Mouse (Mus musculus) kidney, postnatal 0 days (tissue): ENCODE results near the gene Atg7. TPM values are rescaled to one million over a fixed set of nuclear protein-coding genes. Genes with fewer than 3 reads are reported as not detected.

Experiments
- ATAC-seq: fragments of 200-750 bp; cut with Nextera tagmentation; replicated peaks from 2 replicates; pipeline ENCODE4 v1.8.0; 2017; ENCODE audit warnings: low read depth, moderate number of reproducible peaks, moderate TSS enrichment, moderate library complexity; ENCODE audit not compliant: low FRiP score
- DNase-seq: peaks from one replicate; pipeline ENCODE4 v3.0.0-alpha.2; 2016; ENCODE audit warnings: low spot score
- H3K27ac ChIP-seq: fragments of 300-500 bp; sonication (generic); 2 replicates; pipeline ENCODE4 v1.5.1; 2014; ENCODE audit warnings: mild to moderate bottlenecking
- H3K27me3 ChIP-seq: fragments of 300-500 bp; sonication (generic); 2 replicates; pipeline ENCODE4 v1.6.1; 2014; ENCODE audit warnings: low read length, mixed read lengths; ENCODE audit not compliant: insufficient read depth
- H3K36me3 ChIP-seq: fragments of 300-500 bp; sonication (generic); 2 replicates; pipeline ENCODE4 v1.6.1; 2014; ENCODE audit warnings: low read length, mixed read lengths; ENCODE audit not compliant: insufficient read depth
- H3K4me1 ChIP-seq: fragments of 300-500 bp; sonication (generic); replicated peaks from 2 replicates; pipeline ENCODE4 v1.6.1; 2014; ENCODE audit warnings: antibody characterized with exemption, low read length, mixed read lengths; ENCODE audit not compliant: insufficient read depth
- H3K4me2 ChIP-seq: fragments of 300-500 bp; sonication (generic); 2 replicates; pipeline ENCODE4 v1.6.1; 2014; ENCODE audit warnings: mild to moderate bottlenecking, low read length, moderate library complexity, mixed read lengths
- H3K4me3 ChIP-seq: fragments of 300-500 bp; sonication (generic); replicated peaks from 2 replicates; pipeline ENCODE4 v1.5.1; 2014; ENCODE audit warnings: low read depth, low read length
- H3K9ac ChIP-seq: fragments of 300-500 bp; sonication (generic); 2 replicates; pipeline ENCODE4 v1.6.1; 2014; ENCODE audit warnings: low read depth, low read length
- H3K9me3 ChIP-seq: fragments of 300-500 bp; sonication (generic); replicated peaks from 2 replicates; pipeline ENCODE4 v1.6.1; 2016; ENCODE audit warnings: low read length, inconsistent platforms, mixed read lengths
- CTCF ChIP-seq: IDR thresholded peaks from 2 replicates; pipeline ENCODE4 v1.5.1; 2016; ENCODE audit warnings: antibody characterized with exemption, low read depth, mild to moderate bottlenecking, moderate library complexity
- WGBS: fragments of 180-500 bp; shearing (Covaris S2); extraction: QIAGEN DNeasy Blood & Tissue Kit; methylation state at CpG from one replicate; pipeline ENCODE4 v1.1.7; 2014; 5-methylcytosine and 5-hydroxymethylcytosine counted together
- polyA plus RNA-seq: library from polyadenylated mRNA; unstranded; fragments of >200 nt; fragmentation: Nextera tagmentation; extraction: Ambion mirVana; gene quantifications from 2 replicates; pipeline ENCODE4 v1.2.1, GENCODE M21; 2015

The Atg7 gene
- polyA plus RNA-seq, 1 experiment from 2014 or later = 19.7 TPM

GRCm38 (mm10) chr6:114682092-114682711 is 39.3 kb downstream of the Atg7 start:
- 82% methylated on average over 9 of the region's 9 CpGs for WGBS
- Histone ChIP-seq H3K36me3 (0 out of 2 replicates have a peak, but pooled peaks cover 13% of the 10 kb centered on the region), H3K4me2 (no peak overlapping the region), H3K27ac (no peak overlapping the region), H3K27me3 (no peaks in the 10 kb centered on the region), H3K4me1 (no peaks in the 10 kb centered on the region), H3K9ac (no peak overlapping the region), H3K4me3 (no peak overlapping the region), H3K9me3 (no peaks in the 10 kb centered on the region)
- no peak for TF ChIP-seq CTCF
- no peak for ATAC-seq
- no peak for DNase-seq

- TF ChIP-seq CTCF = peak; percentile 59
- DNase-seq (peak; percentile 28), ATAC-seq (no peak)
- no peak overlapping the region for H3K27ac ChIP-seq
- 86% methylated on average over 1 of the region's 1 CpGs for WGBS
- H3K9ac ChIP-seq = no peak overlapping the region
- H3K4me1 ChIP-seq = no peaks in the 10 kb centered on the region
- H3K4me2 ChIP-seq = no peak overlapping the region
- H3K36me3 ChIP-seq = 0 out of 2 replicates have a peak, but pooled peaks cover 7% of the 10 kb centered on the region
- H3K9me3 ChIP-seq = no peaks in the 10 kb centered on the region
- no peaks in the 10 kb centered on the region for H3K27me3 ChIP-seq
- no peak overlapping the region for H3K4me3 ChIP-seq
Observed at GRCm38 (mm10) chr6:114683741-114684140, 40.8 kb downstream of the Atg7 start.

DNA sequence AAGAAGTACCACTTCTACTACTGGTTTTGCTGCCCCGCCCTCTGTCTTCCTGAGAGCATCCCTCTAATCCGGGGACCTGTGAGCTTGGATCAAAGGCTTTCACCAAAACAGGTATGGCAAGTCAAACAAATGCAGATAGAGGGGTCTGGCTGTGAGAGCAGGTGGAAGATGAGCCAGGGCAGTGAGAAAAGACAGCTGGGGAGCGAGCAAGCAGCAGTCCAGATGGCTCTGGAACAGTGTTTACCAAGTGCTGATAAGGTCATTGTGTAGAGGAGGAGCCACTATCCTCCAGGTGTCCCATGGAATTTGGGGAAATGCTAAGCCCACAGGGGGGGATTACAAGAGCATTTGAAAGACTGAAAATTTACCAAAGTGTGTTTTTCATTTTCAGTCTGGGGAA is 41.5 kb downstream of the Atg7 start:
- no peaks in the 10 kb centered on the region for H3K9me3 ChIP-seq
- DNase-seq (no peak), ATAC-seq (no peak)
- H3K9ac ChIP-seq = no peak overlapping the region
- H3K27ac ChIP-seq = no peak overlapping the region
- H3K4me1 ChIP-seq = no peaks in the 10 kb centered on the region
- no peak for TF ChIP-seq CTCF
- H3K27me3 ChIP-seq = no peaks in the 10 kb centered on the region
- H3K36me3 ChIP-seq = 0 out of 2 replicates have a peak, but pooled peaks cover 7% of the 10 kb centered on the region
- WGBS = 62% methylated on average over 3 of the region's 3 CpGs
- H3K4me3 ChIP-seq = no peak overlapping the region
- no peak overlapping the region for H3K4me2 ChIP-seq

GRCm38 (mm10) chr6:114685412-114685811 is 42.5 kb downstream of the Atg7 start:
- no peak for ATAC-seq
- H3K9ac ChIP-seq = no peak overlapping the region
- WGBS = 86% methylated on average over 1 of the region's 1 CpGs
- no peak overlapping the region for H3K4me2 ChIP-seq
- no peaks in the 10 kb centered on the region for H3K4me1 ChIP-seq
- H3K36me3 ChIP-seq = 0 out of 2 replicates have a peak, but pooled peaks cover 2% of the 10 kb centered on the region
- no peak for DNase-seq
- peak; percentile 39; the same call in 1 of the 2 replicates for TF ChIP-seq CTCF
- H3K27me3 ChIP-seq = no peaks in the 10 kb centered on the region
- no peaks in the 10 kb centered on the region for H3K9me3 ChIP-seq
- no peak overlapping the region for H3K27ac ChIP-seq
- no peak overlapping the region for H3K4me3 ChIP-seq

DNA sequence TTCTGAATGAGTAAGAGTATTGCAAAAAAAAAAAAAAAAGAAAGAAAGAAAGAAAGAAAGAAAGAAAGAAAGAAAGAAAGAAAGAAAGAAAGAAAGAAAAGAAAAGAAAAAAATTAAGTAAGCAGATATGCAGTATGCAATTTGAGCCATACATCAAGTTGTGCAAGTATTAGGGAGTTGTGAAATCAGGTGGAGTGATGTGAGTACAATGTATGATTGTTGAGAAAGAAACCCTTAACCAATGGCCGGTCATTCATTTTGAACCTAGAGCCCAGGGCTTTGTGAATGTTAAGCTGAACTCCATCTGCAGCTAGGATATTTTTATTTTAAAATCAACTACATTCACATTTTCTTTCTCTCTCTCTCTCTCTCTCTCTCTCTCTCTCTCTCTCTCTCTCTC is 44.1 kb downstream of the Atg7 start:
- H3K4me3 ChIP-seq = no peak overlapping the region
- no peak overlapping the region for H3K9ac ChIP-seq
- ATAC-seq (no peak), DNase-seq (no peak)
- no peaks in the 10 kb centered on the region for H3K9me3 ChIP-seq
- no peak for TF ChIP-seq CTCF
- H3K4me2 ChIP-seq = no peak overlapping the region
- H3K27ac ChIP-seq = no peak overlapping the region
- no peaks in the 10 kb centered on the region for H3K27me3 ChIP-seq
- 92% methylated on average over 1 of the region's 1 CpGs for WGBS
- H3K36me3 ChIP-seq = 0 out of 2 replicates have a peak, but pooled peaks cover 2% of the 10 kb centered on the region
- no peaks in the 10 kb centered on the region for H3K4me1 ChIP-seq

DNA sequence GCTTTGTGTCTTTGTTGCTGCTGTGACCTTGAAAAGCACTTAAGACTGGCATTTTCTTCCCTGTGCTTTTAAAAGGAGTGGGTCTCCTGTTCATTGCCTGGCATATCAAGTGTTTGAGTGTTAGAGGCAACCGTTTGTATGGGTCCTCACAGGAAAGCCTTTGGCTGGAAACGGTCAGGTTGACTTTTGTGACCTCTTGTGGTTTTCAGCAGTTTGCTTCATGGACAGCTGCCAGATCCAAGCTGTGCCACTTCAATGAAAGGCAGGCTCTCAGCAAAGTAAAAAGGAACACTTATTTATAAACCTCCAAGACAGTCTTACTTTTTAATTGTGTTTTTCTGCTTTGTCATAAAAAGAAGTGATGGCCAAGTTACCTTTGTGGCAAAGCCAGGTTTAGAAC is 47.8 kb downstream of the Atg7 start:
- Histone ChIP-seq H3K9me3 (no peaks in the 10 kb centered on the region), H3K4me3 (no peak overlapping the region), H3K36me3 (no peaks in the 10 kb centered on the region), H3K4me1 (no peaks in the 10 kb centered on the region), H3K9ac (no peak overlapping the region), H3K27me3 (no peaks in the 10 kb centered on the region), H3K27ac (no peak overlapping the region), H3K4me2 (no peak overlapping the region)
- ATAC-seq = no peak
- peak; percentile 21 for DNase-seq
- no peak for TF ChIP-seq CTCF
- 23% methylated on average over 2 of the region's 2 CpGs for WGBS

DNA sequence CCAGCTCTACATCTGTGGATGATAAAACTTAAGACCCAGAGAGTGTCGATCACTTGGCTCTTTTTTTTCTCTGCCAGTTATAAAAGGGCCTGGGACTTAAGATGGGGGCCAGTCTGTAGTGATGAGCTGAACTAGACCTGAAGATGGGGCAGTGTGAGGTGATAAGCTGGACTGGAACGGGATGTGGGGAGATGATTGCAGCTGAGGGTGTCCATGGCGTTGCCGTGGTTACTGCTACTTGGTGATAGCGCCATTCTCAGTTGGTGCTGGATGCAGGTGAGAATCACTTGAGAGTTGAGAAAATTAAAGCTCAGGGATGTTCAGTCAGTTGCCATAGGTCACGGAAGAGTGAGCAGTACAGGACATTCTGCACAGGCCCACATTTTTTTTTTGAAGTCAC is 48.6 kb downstream of the Atg7 start:
- WGBS = 89% methylated on average over 6 of the region's 6 CpGs
- Histone ChIP-seq H3K4me2 (no peak overlapping the region), H3K36me3 (no peaks in the 10 kb centered on the region), H3K27ac (no peak overlapping the region), H3K4me3 (no peak overlapping the region), H3K27me3 (no peaks in the 10 kb centered on the region), H3K9me3 (no peaks in the 10 kb centered on the region), H3K9ac (no peak overlapping the region), H3K4me1 (no peaks in the 10 kb centered on the region)
- ATAC-seq (no peak), DNase-seq (no peak)
- no peak for TF ChIP-seq CTCF
